Mouse (Mus musculus) megakaryocyte progenitor cell, adult 5-6 weeks (primary cell): ENCODE data around the gene Atp10a. TPM values are rescaled to one million over a fixed set of nuclear protein-coding genes. Genes with fewer than 3 reads are reported as not detected.

ENCODE experiments used
- ATAC-seq: replicated peaks from 2 replicates; pipeline ENCODE4 v1.8.0; 2016; ENCODE audit warnings: mild to moderate bottlenecking, moderate TSS enrichment, inconsistent platforms; ENCODE audit not compliant: poor library complexity
- total RNA-seq, 2 experiments: library from RNA; stranded (forward) in 1 of 2; stranded (reverse) in 1 of 2; fragments of 157-497, 149-512 nt in 1 of 2; fragments of 200-1000 nt in 1 of 2; gene quantifications; 2 replicates each; pipeline versions ENCODE4 v1.2.3 to v1.2.4; 2015 to 2017

The Atp10a gene
- total RNA-seq, 2 experiments from 2014 or later, result 12.1 to 15.1 TPM

DNA sequence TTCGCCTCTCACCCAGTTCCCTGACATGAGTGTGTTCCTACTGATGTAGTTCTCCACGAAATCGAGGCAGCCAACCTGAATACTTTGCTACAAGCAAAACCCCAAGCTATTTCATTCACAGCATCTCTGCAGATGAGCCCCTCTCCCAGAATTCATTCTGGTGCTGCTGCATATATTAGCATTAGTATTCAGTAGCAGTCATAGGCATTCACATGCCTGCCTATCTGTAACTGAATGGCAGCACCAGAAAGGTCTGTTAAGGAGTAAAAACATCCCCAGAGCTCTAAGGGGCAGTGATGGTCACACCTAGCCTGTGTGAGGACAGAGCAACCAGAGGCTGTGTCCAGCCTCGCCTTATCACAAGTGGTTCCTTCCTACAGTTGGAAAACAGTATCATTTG is 131.0 kb downstream of the Atp10a start:
- no peak for ATAC-seq

DNA sequence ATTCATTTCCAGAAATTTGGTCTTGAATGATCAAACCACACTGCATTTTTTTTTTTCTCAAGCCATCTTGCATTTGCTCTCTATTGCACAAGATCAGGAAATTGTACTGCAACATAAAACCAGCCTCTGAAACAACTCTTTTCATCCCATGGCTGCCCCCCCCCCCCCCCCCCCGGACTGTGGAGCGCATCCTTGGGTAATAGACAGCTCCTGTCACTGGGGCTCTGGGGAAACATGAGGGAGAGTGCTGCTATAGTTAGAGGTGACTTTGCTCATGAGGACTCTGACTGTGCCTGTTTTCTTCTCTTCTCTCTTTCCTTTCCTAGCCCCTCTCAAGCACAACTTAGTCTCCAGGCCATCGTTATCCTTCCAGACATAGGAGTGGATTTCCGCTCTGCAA is 131.6 kb downstream of the Atp10a start:
- ATAC-seq, result peak; percentile 89

DNA sequence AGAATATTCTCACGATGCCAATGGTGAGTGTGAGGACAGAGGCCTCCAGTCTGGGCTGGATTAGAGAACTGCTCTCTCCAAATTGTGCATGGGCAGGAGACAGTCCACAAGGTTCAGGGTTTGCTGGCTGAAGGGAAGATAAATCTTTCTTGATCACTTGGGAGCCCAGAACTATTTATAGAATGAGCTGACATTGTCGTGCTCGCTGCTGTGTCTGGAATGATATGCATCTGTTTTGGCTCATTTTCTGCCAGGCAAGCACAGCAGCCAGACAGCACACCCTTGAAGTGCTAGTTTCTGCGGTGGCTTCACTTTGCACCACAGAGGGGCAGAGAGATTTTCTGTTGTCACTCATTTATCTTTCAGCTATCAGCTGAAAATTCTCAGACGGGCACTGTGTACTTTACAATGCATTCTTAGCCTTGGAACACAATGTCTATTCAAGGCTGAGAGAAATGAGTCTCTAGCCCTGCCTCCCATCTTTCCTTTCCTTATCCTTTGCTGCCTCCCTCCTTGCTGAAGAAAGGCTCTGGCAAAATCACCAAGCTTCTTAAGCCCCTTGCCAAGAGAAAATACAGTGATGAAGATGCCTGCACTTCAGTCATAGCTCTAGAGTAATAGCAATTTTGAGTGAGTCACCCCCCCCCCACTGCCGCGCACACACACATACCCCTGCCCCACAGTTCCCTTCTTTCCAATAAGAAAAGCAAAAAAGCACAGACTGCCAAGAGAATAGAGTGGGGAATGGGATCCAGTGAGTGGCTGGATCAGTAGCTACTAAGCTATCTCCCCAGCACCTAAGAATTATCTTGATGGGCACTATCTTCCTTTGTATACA is 132.7 kb downstream of the Atp10a start:
- ATAC-seq, result no peak

DNA sequence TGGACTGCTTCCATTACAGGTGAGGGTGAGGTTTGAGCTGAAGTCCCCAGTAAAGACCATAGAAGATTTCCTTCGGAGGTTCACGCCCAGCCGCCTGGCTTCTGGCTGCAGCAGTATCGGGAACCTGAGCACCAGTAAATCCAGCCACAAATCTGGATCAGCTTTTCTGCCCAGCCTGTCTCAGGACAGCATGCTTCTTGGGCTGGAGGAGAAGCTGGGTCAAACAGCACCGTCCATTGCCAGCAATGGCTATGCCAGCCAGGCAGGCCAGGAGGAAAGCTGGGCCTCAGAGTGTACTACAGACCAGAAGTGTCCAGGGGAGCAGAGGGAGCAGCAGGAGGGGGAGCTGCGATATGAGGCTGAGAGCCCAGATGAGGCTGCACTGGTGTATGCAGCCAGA is 141.3 kb downstream of the Atp10a start:
- no peak for ATAC-seq

DNA sequence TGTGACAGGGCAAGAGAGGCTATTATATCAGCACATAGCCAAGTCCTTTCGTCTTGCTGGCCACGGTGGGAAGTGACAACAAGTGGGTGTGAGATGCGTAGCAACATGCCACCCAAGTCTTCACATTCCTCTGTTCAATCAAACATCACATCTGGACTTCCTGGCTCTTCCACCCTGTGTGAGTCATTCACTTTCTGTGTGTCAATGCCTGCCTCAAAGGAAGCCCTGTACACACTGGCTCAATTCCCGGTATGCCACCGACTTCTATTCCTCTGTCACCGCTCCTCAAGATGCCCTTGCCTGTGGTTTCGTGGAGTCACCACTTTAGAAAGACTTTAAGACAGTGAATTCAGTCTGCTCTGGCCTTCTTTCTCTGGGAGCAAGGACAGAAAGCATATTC is 144.9 kb downstream of the Atp10a start:
- ATAC-seq, result no peak

DNA sequence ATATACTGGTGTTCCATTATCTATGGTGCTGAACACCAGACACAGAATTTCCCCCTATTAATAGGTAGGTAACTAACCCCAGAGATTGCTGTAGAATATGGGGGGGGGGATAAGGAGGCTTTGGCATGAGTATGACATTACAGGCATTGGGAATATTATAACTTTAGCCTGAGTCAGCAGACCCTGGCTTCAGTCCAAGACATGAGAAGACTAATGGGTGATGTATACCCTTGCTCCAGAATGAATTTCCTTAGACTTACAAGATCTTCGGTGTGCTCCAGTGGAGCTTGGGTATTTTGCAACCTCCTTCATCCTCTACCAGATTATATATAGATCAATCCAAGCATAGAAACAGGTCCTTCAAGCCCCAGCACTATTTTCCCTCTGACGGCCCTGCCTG is 145.8 kb downstream of the Atp10a start:
- ATAC-seq, result no peak

DNA sequence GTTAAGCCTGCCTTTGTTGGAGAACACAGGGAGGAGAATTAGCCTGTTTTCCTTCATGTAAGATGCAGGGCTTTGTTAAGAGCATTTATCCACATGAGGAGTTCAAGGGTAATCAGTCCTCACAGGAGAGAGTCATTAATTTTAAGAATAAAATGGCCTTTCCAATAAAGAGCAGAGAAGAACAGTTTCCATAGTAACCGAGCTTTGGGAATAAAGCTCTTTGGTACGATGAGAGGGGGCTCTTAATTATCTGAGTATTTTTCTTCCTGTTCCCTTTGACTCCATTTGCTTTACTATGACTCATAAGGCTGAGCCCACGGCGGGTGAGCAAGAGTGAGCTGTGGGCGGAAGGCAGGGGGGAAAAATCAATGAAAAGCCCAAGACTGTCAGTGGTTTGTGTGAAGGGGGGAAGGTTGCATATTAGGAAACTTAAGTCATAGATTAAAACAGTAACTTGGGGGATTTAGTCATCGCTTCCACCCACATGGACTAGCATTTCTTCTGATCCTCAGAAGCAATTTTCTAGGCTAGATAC is 166.2 kb downstream of the Atp10a start:
- no peak for ATAC-seq

DNA sequence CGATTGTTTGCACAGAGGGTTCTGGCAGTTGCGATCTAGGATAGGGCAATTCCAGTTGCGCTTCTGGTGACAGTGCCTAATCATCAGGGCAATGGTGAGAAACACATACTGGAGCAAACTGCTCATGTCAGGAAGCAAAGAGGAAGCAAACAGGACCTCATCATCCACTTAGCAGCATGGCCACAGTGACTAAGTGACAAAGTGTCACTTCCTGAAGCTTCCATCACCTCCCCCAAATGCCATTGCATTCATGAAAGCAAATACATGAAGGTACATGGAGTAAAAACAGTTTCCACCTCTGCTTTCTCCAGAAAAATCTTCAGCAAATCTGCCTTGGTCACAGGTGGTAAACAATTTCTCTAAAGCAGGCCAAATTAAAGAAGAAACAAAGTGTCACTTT is 168.7 kb downstream of the Atp10a start:
- no peak for ATAC-seq

DNA sequence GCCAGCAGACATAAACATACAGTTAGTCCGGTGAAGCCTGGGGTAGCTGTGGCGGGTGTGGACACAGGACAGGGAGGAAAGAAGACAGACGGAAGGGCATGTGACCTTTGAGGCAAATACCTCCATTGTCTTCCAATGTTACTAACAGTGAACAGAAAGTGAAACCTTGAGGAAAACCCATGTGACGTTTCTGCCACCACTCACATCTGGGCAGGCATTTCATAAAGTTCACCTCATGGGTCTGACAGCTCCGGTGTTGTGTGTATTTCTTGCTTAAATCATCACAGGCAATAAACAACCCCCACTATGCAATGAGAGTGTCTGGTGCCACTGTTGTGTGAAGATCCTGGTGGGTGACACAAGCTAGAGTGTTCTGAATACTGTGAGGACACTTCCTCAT is 173.1 kb downstream of the Atp10a start:
- ATAC-seq, result peak; percentile 40

DNA sequence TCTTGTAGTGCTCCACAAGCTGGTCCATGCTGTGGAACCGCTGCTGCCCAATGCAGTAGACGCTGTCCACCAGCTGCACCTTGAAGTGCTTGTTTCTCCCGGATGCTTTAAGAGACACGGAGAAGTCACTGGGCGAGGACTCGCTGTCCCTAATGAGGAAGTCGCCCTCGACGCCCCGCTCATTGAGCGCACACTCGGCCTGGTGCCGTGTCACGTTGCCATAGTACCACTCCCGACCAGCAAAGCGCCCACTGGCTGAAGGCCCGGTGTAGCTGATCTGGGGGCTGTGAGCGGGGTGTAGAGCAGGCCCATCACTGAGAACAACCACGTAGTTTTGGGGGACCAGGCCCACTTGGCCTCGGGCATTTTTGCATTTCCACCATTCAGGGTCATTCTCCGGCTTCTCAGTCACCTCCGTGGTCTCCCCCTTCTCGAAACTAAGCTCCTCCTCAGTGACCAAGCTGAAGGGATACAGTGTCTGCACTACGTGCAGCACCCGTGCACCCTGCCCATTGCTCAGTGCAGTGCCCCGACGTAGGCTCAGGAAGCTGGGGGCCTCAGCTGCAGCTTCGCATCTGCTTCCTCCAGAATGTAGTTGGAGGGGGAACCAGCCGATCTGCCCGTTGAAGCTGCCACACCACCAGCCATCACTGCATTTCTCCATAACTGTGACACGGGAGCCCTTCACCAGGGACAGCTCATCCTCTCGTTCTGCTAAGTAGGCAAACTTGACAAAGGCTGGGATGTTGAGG is 181.1 kb downstream of the Atp10a start:
- peak; percentile 87 for ATAC-seq

DNA sequence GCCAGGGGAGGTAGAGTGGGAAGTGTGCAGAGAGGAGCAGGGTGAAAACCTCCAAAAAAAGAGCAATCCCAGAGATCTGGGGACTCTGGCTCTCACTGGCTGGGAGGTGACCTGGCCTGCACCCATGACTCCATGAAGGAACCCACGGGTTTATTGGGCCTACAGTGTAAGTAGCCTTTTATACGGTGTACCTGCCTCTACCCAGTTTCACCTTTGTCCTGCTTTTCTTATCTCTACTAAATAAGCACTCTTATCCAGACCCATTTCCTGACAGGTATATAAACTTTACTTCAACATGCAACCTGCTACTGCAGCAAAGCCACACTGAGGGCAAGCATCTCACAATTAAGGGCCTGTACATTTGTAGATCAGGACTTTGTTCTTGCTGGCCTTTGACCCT is 184.4 kb downstream of the Atp10a start:
- no peak for ATAC-seq

DNA sequence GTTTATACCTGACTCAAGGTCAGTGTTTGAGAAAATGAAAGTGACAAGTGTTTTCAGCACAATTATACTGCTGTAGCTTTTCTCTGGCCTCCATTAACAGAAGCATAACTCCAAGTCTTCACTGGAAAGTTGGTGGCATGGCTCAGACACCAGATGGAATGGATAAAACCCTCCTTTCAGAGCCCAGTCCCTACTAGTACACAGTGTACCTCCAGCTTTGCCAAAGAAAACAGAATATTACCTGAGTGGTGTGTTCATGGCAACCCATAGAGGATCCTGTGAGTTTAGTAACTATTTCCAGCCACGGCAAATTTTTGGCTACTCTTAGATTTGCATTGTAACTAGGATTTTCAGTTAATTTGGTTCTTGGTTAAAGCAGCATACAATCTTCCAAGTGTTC is 185.1 kb downstream of the Atp10a start:
- ATAC-seq, result no peak

DNA sequence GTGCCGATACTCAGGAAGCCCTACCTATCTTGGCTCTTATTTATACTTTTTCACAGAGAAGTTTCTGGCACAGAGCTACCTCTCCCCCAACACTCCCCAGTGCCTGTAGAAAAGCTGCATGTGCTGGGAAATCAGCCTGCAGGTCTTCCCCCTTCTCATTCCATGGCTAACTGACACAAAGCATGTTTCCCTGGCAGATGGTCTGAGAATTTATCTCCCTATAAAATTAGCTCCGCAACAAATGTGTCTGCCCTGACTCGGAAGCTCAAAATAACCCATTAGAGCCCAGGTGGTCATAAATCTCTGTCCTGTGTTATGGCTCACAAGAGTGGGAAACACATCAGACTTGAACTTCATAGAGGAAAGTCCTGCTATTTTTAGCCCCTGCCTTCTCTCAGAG is 186.9 kb downstream of the Atp10a start:
- ATAC-seq, result no peak

DNA sequence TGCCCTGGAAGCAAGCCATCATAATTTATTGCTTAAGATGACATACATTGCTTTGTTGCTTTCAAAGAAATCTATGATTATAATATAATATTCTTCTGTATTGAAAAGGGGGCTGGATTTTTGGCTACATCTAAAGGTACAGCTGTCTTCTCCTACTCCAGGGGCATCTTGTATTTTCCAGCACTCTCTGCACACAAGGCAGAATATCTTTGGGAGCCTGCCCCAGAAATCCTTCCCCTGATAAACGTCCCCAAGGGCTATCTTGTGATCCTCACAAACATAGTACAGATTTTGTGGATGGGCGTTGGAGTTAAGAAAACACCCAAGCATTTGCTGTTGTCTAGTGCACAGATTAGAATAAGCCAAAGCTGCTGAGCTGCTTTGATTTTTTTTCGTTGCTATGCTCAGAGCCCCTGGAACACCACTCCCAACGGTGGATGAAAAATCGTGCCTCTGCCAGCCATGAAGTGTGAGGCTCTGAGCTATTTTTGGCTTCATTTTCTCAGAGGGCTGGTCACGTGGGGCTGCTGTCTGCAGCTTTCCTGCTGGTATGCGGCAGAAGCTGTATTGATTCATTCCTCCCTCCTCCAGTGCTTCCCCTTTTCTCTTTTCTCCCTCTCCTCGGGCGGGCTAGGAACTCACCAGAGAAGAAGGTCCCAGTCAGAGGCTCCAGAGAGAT is 187.9 kb downstream of the Atp10a start:
- ATAC-seq, result peak; percentile 98

DNA sequence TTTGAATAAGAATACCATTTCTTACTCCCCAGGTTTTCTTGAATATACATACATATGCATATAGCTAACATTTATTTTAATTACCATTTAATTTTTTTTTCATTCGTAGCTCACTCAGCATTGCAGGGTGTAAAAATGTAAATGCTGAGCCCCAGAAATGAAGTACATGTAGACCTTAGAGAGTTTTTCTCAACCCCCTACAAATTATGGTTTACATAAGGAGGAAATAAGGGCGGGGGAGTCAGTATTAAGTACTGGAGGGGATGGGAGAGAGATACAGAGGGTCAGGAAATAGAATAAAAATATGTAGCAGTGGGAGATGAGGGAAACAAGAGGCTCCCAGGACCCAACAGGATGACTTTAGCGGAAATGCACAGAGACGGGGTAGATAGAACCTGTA is 188.5 kb downstream of the Atp10a start:
- ATAC-seq, result peak; percentile 4; the same call in 1 of the 2 replicates

DNA sequence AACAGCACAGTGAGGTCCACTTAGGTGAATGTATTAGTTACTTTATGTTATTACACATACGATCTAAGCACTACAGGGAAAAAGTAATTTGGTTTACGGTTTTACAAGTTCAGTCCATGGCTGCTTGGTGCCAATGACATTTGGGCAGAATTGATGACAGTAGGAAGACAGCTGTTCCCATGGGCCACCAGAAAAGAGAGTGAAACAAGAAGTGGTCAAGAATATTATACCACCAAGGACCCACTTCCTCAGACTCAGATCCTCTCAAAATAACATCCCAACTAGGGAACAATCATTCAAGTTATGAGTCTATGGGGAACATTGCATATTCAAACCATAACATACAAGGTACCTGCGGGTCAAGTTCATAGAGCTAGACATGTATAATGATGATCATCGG is 203.0 kb downstream of the Atp10a start:
- ATAC-seq, result peak; percentile 96

DNA sequence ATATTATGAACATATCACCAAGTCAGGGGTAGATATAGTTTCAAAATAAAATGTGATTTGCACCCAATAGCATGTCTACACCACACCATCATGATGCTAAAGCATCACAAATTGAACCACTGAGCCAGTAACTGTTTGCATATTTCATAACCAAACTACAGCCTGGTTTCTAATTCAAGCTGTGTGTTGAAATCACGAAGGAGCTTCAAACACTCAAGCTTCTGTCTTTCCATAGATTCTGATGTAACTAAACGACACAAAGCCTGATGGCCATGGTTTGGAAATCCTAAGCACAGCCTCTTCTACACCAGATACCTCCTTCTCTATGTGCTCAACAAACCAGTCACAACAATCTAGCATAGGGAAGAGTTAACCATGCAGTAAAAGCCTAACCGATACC is 207.2 kb downstream of the Atp10a start:
- peak; percentile 72 for ATAC-seq

DNA sequence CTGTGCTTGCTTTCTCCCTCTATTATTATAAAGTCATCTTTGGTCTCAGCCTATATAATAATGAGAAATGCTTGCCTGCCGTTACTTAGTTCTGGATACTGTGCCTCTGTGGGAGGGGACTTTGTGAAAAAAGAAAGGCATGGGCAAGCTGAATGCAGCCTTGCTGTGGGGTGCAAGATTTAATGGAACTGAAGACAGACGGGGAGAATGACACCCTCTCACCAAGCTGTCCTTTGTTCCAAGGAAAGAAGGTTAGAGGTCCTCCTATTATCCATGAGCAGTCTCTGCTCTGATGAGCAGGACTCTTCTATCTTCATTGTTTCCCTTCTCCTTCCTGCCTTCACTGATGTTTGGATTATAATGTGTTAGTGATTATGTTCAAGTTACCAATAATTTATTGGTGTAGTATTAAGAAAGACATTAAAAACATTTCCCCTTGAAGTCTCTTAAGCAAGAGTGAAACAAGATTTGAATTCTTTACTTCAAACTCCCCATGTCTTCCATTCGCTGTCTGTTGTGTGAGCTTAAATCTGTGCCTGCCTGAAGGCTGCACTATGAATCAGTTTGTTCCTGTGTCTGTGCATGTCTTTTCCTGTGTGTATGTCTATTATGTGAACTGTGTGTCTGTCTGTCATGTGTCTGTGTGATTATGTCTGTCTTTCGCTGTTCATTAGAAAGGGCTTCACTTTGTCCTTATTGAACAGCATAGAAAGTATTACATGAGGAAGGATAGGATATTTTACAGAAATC is 211.1 kb downstream of the Atp10a start:
- no peak for ATAC-seq

DNA sequence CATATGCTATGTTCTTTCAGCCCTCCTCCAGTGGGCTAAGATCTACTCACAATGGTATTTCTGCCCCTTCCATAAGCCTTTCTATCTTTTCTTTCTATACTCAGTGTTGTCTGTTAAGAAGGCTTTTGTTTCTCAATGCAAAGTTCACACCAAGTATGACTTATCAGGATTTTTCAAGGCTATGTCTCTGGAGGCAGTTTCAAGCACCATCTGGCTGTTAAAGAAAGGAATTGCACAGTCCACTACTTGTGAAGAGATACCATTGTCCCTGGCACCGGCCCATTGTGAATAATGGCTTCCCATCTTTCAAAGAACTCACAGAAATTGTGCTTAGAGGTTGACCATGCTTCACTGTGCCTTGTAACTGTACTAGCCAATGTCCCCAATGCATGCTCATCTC is 214.7 kb downstream of the Atp10a start:
- ATAC-seq, result no peak; the same call in 1 of the 2 replicates

DNA sequence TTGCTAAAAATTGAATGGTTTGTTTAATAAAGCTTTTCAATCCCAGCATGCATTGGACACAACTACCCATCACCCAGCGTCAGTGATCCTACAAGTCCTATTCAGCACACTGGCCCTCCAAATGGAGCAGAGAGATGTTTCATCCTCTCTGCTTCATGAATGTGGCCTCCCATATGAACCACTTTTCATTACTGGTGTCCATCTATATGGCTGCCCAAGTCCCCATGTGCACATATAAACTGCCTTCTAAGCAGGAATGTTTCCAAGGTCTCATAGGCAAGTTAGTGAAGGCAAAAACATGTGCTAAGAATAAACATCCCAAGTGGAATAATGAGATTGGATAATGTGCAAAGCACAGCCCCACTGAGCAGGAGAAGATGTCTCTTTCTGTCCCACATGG is 217.7 kb downstream of the Atp10a start:
- no peak for ATAC-seq
